Mouse (Mus musculus) CH12.LX (cell line): Measurements from ENCODE around the gene Ppard. TPM values are rescaled to one million over a fixed set of nuclear protein-coding genes. Genes with fewer than 3 reads are reported as not detected.

Experiments used
- DNase-seq: peaks from one replicate; pipeline ENCODE4 v3.0.0-alpha.2; 2013; ENCODE audit errors: extremely low read depth
- H3K27ac ChIP-seq: 2 replicates; pipeline ENCODE4 v1.5.1; 2012; ENCODE audit warnings: low read depth, mild to moderate bottlenecking, control low read depth, moderate library complexity; ENCODE audit not compliant: insufficient read depth
- H3K27me3 ChIP-seq: replicated peaks from 2 replicates; pipeline ENCODE3; 2012; ENCODE audit warnings: inconsistent platforms
- H3K36me3 ChIP-seq, 2 experiments: replicated peaks in 1 of 2; 2 replicates each; pipeline versions ENCODE3 to v1.6.1; 2012; ENCODE audit warnings: inconsistent platforms in 1 of 2, low read length in 1 of 2, mild to moderate bottlenecking in 1 of 2, mixed read lengths in 1 of 2, moderate library complexity in 1 of 2; ENCODE audit not compliant: control insufficient read depth in 1 of 2, insufficient read depth in 1 of 2
- H3K4me1 ChIP-seq, 2 experiments: 2 replicates each; pipeline ENCODE4 v1.6.1; 2012; ENCODE audit warnings: inconsistent platforms in 1 of 2, moderate library complexity in 1 of 2; ENCODE audit not compliant: insufficient read depth in 2 of 2, control insufficient read depth in 1 of 2
- H3K4me2 ChIP-seq: 2 replicates; pipeline ENCODE4 v1.6.1; 2012; ENCODE audit warnings: low read depth, mild to moderate bottlenecking, control low read depth; ENCODE audit not compliant: poor library complexity, insufficient read depth, severe bottlenecking
- H3K4me3 ChIP-seq, 3 experiments: fragments of 150-350 bp in 1 of 3; sonication (generic) in 1 of 3; replicated peaks in 1 of 3; 2 replicates each; pipeline versions ENCODE3 to v1.5.1; 2011 to 2012; ENCODE audit warnings: low read depth in 2 of 3, low read length in 2 of 3, mild to moderate bottlenecking in 2 of 3, moderate library complexity in 2 of 3, control low read depth in 1 of 3, improper control_type of control experiment in 1 of 3, inconsistent platforms in 1 of 3, mixed read lengths in 1 of 3; ENCODE audit not compliant: poor library complexity in 1 of 3
- H3K79me2 ChIP-seq: replicated peaks from 2 replicates; pipeline ENCODE4 v1.6.1; 2012; ENCODE audit warnings: mild to moderate bottlenecking, moderate library complexity; ENCODE audit not compliant: control insufficient read depth, poor library complexity, insufficient read depth, severe bottlenecking; ENCODE audit errors: extremely low read depth
- H3K9ac ChIP-seq: 2 replicates; pipeline ENCODE4 v1.6.1; 2012; ENCODE audit warnings: low read depth, mild to moderate bottlenecking, control low read depth, moderate library complexity; ENCODE audit not compliant: insufficient read depth
- H3K9me3 ChIP-seq: replicated peaks from 2 replicates; pipeline ENCODE3; 2012; ENCODE audit warnings: low read length, inconsistent platforms, mixed read lengths
- CHD1 ChIP-seq: IDR thresholded peaks from 2 replicates; pipeline ENCODE4 v1.6.1; 2012; ENCODE audit warnings: low read depth, low read length, improper control_type of control experiment, inconsistent platforms
- CHD2 ChIP-seq: IDR thresholded peaks from 2 replicates; pipeline ENCODE4 v1.6.1; 2011; ENCODE audit warnings: low read length, improper control_type of control experiment
- CTCF ChIP-seq, 2 experiments: IDR thresholded peaks in 1 of 2; conservative IDR thresholded peaks in 1 of 2; 2 replicates each; pipeline ENCODE4 v1.5.1; 2011 to 2012; ENCODE audit warnings: low read depth in 2 of 2, low read length in 2 of 2, improper control_type of control experiment in 1 of 2, inconsistent platforms in 1 of 2, mild to moderate bottlenecking in 1 of 2, moderate library complexity in 1 of 2
- ELF1 ChIP-seq: IDR thresholded peaks from 2 replicates; pipeline ENCODE4 v1.6.1; 2014; ENCODE audit warnings: low read depth, mild to moderate bottlenecking, inconsistent platforms, low read length, improper control_type of control experiment
- GABPA ChIP-seq: IDR thresholded peaks from 2 replicates; pipeline ENCODE4 v1.6.1; 2012; ENCODE audit warnings: low read depth, low read length, improper control_type of control experiment, inconsistent platforms; ENCODE audit not compliant: insufficient replicate concordance
- JUND ChIP-seq: conservative IDR thresholded peaks from 2 replicates; pipeline ENCODE4 v1.6.1; 2011; ENCODE audit warnings: low read depth, low read length, improper control_type of control experiment
- MAFK ChIP-seq: IDR thresholded peaks from 2 replicates; pipeline ENCODE4 v1.6.1; 2011; ENCODE audit warnings: low read length, improper control_type of control experiment; ENCODE audit not compliant: insufficient replicate concordance
- MAX ChIP-seq: IDR thresholded peaks from 2 replicates; pipeline ENCODE4 v1.6.1; 2011; ENCODE audit warnings: low read length, improper control_type of control experiment
- POLR2A ChIP-seq: IDR thresholded peaks from 2 replicates; pipeline ENCODE4 v1.6.1; 2011; ENCODE audit warnings: low read depth, mild to moderate bottlenecking, improper control_type of control experiment, low read length
- RAD21 ChIP-seq: IDR thresholded peaks from 2 replicates; pipeline ENCODE4 v1.6.1; 2011; ENCODE audit warnings: low read depth, mild to moderate bottlenecking, low read length, improper control_type of control experiment, moderate library complexity
- SMC3 ChIP-seq: IDR thresholded peaks from 2 replicates; pipeline ENCODE4 v1.6.1; 2011; ENCODE audit warnings: low read depth, low read length, improper control_type of control experiment
- TCF12 ChIP-seq: IDR thresholded peaks from 2 replicates; pipeline ENCODE4 v1.6.1; 2014; ENCODE audit warnings: low read depth, mild to moderate bottlenecking, inconsistent platforms, low read length, improper control_type of control experiment
- USF2 ChIP-seq: conservative IDR thresholded peaks from 2 replicates; pipeline ENCODE4 v1.6.1; 2011; ENCODE audit warnings: low read depth, low read length, improper control_type of control experiment
- ZMIZ1 ChIP-seq: IDR thresholded peaks from 2 replicates; pipeline ENCODE4 v1.6.1; 2012; ENCODE audit warnings: low read depth, mild to moderate bottlenecking, inconsistent platforms, low read length, improper control_type of control experiment
- dilution Hi-C: fragments of 300-500 bp; cut with MboI; formaldehyde crosslinking; loops from 2 replicates; pipeline ENCODE4 v1.14.3; 2020; ENCODE audit warnings: low sequenced_read_pairs; ENCODE audit not compliant: extremely low pct_unique_long_range_greater_than_20kb, extremely low pct_ligation_motif_present
- in situ Hi-C: fragments of 300-500 bp; cut with MboI; formaldehyde crosslinking; loops from 3 replicates; pipeline ENCODE4 v1.14.3; 2019; ENCODE audit warnings: low sequenced_read_pairs, low pct_ligation_motif_present, low pct_unique_long_range_greater_than_20kb, mixed read lengths
- polyA plus RNA-seq: library from polyadenylated mRNA; unstranded; fragments of >175 nt; gene quantifications from 2 replicates; pipeline ENCODE4 v1.2.1, GENCODE M21; 2012; ENCODE audit warnings: low read depth; ENCODE audit not compliant: insufficient read length
- total RNA-seq, 2 experiments: library from RNA; depleted of rRNA; stranded (reverse); fragments of 300-350 nt in 1 of 2; fragments of >200 nt in 1 of 2; gene quantifications; 2 replicates each; pipeline ENCODE4 v1.2.3; 2012 to 2014

The Ppard gene
- total and polyA plus RNA-seq, 3 experiments, result 2.9 to 15.5 (median 7.3) TPM

- DNase-seq, result no peak
- dilution Hi-C loops, result no loop called here
- Histone ChIP-seq H3K36me3 (peaks cover 47 to 60% of the 10 kb centered on the region in 2 experiments), H3K9me3 (no peaks in the 10 kb centered on the region), H3K4me2 (no peak overlapping the region), H3K79me2 (0 out of 2 replicates have a peak, but pooled peaks cover 2% of the 10 kb centered on the region), H3K27ac (no peak overlapping the region), H3K4me1 (peaks cover 2 to 38% of the 10 kb centered on the region in 2 experiments; a peak in 2 of 4 replicates), H3K4me3 (no peak overlapping the region), H3K9ac (no peak overlapping the region), H3K27me3 (no peaks in the 10 kb centered on the region)
- TF ChIP-seq RAD21 (no peak), ZMIZ1 (no peak), POLR2A (no peak), ELF1 (no peak), MAX (no peak), CHD2 (no peak), SMC3 (no peak), CTCF (conservative IDR thresholded peaks at IDR 0.05 in 1 of 2, IDR thresholded peaks at IDR 0.05 in 1 of 2; ENCODE audit: low read depth in 2 of 2, low read length in 2 of 2) (peak in 1 of 2 experiments; percentile 7; a peak in 1 of 4 replicates), CHD1 (no peak)
- in situ Hi-C loops, result loop anchor here (25.0 kb wide), 1 partner anchor 229 kb away; the partner anchor contains the start of gene Tcp11
Observed at GRCm38 (mm10) chr17:28316476-28316875, 84.0 kb downstream of the Ppard start.

DNA sequence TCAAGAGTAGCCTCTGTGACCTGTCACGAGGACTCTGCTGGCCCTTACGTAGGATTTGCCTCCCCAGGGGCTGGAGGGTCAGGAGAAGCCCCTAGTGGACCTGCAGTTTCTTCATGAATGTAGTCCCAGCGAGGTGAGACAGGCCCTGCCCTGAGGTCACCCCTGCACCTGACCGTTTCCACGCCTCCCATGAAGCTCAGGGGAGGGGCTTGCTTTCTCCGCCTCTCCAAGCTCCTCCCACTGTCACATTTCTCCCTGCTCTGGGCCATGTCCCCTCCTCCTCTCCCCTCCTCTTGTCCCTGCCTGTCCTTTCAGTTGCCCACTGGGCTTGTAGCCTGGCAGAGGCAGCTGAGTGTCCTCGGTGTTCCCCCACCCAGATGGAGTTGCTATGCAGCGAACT lies 84.6 kb downstream of the Ppard start:
- Histone ChIP-seq H3K27me3 (no peaks in the 10 kb centered on the region), H3K4me2 (no peak overlapping the region), H3K9me3 (no peaks in the 10 kb centered on the region), H3K9ac (no peak overlapping the region), H3K36me3 (peaks cover 47 to 66% of the 10 kb centered on the region in 2 experiments)
- dilution Hi-C loops, result no loop called here
- no peak for DNase-seq
- TF ChIP-seq JUND, result no peak
- TF ChIP-seq, all 38 proteins: peak for 0
- Histone ChIP-seq H3K4me1 (peaks cover 2 to 35% of the 10 kb centered on the region in 2 experiments; a peak in 2 of 4 replicates), H3K79me2 (0 out of 2 replicates have a peak, but pooled peaks cover 2% of the 10 kb centered on the region), H3K27ac (no peak overlapping the region), H3K4me3 (no peak overlapping the region)
- in situ Hi-C loops, result loop anchor here (25.0 kb wide), 1 partner anchor 230 kb away; the partner anchor contains the start of gene Tcp11

DNA sequence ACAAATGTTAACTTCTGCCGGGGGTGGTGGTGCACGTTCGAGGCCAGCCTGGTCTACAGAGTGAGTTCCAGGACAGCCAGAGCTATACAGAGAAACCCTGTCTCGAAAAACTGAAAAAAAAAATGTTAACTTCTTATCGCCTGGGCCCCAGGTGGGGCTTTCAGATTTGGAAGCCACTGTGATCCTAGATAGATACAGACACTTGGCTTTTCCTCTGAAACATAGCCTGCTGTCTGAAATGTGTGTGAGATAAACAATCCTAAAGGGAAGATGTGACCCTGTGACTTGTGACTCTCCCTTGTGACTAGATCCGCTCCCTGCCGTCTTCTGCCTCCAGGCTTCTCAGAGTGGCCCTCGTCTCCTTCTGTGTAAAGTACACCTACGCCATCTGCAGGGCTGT lies 85.2 kb downstream of the Ppard start:
- Histone ChIP-seq H3K9me3 (no peaks in the 10 kb centered on the region), H3K4me1 (peaks cover 2 to 30% of the 10 kb centered on the region in 2 experiments; a peak in 2 of 4 replicates), H3K36me3 (peaks cover 53 to 72% of the 10 kb centered on the region in 2 experiments), H3K4me3 (no peak overlapping the region), H3K27ac (no peak overlapping the region), H3K79me2 (0 out of 2 replicates have a peak, but pooled peaks cover 2% of the 10 kb centered on the region), H3K4me2 (no peak overlapping the region), H3K9ac (no peak overlapping the region), H3K27me3 (no peaks in the 10 kb centered on the region)
- no peak for DNase-seq
- in situ Hi-C loops (loop anchor here (25.0 kb wide), 1 partner anchor 230 kb away; the partner anchor contains the start of gene Tcp11), dilution Hi-C loops (no loop called here)
- TF ChIP-seq MAFK (no peak), RAD21 (no peak), USF2 (no peak), SMC3 (no peak), TCF12 (no peak), GABPA (no peak), CHD2 (no peak), JUND (no peak)
